Mouse (Mus musculus): Measurements from ENCODE around the gene Paqr5.

Gene Paqr5

DNA sequence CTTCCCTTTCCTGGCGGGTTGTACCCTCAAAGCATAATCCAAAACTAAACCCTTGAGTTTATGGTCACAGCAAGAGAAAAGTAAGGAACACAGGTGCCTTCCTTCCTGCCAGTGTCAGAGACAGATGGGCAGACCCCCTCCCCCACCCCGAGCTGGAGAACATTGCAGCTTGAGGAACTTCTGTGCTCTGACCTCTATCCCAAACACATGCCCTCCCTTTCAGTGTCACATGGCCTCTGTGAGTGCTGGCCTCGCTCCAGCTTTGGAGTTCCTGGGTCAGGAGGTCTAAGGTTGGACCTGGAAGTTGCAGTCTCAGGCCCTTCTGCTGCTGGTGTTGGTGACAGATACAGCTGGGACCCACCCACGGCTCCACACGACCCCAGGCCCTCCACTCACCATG lies 65.9 kb downstream of the Paqr5 start:
- no peak for DNase-seq (ENCODE audit: low spot score in 2 of 2)

DNA sequence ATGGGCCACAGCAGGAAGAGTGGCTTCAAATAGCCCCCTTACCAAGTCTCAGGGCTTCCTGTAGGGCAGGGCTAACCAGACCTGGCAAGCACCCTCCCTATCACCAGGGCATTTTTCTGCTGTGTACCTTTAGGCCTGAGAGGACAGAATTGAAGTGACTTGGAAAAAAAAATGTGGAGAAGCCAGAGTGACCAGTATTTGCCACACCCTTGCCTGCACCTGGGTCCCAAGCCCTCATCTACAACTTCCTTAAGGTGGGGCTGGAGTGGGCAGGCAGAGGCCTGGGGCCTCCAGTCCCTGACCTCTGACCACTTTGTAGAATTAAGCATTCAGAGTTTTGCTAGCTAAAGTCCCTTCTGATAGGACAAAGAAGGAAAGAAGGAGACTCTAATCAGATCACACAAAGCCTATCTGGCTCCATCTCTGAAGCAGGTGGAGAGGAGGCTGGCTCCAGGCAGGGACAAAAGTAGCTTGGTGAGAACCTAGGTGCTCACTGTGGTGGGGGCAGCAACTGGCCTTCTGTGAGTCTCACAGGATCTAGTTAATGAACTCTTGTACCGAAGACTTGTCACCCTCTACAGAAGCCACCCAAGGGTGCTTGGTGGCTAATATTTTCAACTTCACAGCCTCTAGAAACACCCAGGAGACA lies 66.6 kb downstream of the Paqr5 start:
- DNase-seq (ENCODE audit: low spot score in 2 of 2), result peak in 1 of 2 experiments; percentile 39

DNA sequence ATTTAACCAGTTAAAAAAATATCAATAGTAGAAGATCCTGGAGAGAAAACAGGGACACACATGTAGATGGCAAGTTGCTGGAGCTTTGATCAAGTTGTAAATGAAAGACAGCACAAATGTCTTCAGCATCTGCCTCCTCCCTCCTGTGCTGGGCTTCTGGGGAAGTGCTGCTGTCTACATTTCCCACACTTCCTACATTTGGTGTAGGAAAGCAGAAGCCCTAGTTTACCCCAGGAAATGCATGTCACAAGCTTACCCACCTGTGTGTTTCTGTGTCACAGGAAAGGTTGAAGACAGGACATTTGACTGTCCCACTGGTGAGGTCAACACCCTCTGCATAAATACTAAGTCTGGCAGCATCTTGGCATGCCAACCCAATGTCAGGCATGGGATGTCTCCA lies 71.9 kb downstream of the Paqr5 start:
- DNase-seq (ENCODE audit: low spot score in 2 of 2), result no peak

DNA sequence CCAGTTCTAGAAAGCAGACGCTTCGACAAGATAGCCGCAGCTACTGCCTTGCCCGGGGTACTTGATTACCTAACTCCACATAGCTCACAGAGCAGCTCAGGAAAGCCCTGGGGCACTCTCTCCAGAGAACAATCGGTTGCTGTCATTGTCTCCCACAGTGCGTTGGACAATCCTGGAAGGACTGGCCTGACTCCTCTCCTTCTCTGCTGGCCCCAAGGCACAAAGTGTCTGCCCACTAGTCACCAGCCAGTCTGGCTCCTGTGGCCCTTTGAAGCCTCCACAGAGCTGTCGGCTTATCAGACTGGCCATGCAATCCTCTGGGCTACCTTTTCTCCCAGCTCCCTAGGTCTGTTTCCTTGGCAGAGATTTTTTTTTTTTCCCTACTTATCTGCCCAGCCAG lies 74.4 kb downstream of the Paqr5 start:
- DNase-seq (ENCODE audit: low spot score in 2 of 2), result no peak

DNA sequence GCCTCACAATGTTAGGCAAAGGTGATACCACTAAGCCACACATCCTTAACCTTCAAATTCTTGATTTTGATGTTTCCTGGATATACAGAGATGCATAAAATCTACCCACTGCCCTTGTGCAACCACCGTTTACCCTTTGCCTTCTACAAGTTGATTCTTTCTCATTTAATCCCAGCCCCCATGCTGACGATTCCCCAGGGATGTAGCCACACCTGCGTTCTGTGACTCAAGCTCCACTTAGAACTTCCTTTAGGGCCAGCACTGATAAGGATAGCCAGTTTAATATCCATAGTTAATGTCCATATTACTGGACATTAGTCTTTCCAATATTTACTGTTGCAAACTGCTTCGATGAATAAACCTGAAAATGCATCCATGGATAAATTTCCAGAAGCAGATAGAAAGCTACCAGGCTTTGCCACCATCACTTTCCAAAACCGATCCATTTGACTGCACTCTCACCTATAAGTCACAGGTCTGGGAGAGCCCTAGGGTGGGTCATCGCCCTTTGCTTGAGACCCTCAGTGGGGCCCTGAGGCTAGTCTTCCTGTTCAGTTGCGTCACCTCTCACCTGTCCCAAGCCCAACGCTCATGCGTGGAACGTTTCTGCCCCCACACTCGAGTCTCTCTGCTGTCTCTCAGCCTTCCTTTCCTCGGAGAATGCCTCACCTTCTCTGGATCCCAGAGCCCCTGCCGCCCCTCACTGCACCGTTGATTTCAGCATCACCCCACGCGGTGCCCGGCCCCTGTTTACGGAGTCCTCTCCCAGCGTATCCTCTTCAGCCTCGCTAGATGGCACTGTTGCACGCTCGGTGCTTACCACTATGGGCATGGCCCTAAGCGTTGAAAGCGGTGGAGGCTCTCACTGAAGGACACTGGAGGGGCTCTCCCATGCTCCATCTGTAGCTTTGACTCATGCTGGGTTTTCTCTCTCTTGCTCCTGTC lies 79.0 kb downstream of the Paqr5 start:
- DNase-seq (ENCODE audit: low spot score in 2 of 2), result peak; percentile 69 to 70

DNA sequence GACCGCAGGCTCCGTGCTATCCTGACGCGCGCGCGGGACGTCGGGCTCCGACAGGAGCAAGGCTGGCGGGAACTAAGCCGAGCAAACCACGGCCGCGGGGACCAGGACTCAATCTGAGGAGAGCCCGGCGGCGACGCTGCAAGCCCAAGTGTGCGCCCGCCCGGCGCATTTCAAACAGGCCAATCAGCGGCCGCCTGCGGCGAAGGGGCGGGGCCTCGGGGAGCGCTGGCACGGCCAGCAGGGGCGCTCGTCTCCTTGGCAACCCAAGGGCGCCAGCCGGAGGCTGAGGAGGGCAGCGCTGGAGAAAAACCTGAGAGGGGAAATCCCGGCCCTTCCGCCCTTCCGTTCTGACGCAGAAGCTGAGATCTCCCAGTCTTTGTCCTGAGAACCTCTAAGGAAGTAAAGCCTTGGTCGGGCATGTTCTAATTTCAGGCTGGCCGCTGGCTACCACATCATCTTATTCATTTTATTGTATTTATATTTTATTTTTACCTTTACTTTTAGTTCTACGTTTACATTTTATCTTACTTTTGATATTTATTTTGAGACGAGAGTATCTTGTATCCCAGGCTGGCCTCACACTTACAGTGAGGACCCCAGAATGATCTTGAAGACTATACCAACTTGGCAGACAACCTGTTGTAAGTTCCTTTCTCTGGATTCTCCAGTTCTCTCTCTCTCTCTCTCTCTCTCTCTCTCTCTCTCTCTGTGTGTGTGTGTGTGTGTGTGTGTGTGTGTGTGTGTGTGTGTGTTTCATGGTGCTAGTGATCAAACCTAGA lies 79.8 kb downstream of the Paqr5 start, which contains the start of gene Kif23:
TSS of gene Kif23 (minus strand) at position 152 of the 779 bp plus-strand sequence.
- peak; percentile 95 to 96 for DNase-seq (ENCODE audit: low spot score in 2 of 2)

DNA sequence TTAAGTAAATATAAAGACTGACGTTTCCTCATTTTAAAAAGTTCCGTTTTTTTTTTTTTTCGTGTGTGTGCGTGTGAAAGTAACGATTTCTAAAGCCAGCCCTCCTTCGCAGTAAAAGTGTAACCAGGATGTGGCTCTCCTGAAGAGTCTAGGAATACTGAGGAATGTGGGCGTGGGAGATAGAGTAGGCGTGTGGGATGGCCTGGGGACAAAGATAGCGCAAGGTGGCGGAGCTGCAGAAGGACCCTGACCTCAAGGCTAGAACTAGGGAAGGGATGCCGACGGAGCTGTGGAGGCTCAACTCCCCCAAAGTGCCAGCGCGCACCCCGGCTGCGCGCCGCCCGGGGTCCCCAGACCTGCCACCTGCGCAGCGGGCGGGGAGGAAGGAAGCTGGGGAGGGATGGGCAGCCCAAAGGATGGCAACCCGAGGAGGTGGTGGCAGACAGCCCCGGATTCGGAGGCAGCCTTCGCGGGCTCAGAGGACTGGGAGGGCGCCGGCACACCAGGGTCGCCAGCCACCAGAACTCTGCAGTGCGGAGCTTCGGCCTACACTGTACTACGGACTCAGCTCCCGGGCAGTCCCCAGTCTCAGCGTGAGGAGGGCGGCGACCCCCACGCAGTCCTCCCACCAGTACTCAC lies 80.6 kb downstream of the Paqr5 start:
- peak in 1 of 2 experiments; percentile 40 for DNase-seq (ENCODE audit: low spot score in 2 of 2)

DNA sequence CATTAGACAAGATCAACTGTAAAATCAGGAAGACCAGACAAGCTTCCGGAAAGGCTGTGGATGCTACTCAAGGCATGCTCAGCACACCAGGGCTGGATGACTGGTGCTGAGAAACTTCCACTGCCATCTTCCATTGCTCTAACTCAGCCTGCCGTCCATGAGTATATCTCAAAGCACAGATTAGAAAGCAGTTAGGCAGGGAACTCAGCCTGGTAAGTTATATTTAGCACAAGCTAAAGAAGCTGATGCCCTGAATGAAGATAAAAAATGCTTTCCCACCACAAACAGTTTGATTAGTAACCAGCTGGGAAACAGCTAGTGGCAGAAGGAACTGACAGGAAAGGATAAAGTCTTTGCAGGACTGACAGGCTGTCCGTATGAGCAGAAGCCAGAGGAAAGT lies 85.6 kb downstream of the Paqr5 start:
- DNase-seq (ENCODE audit: low spot score in 2 of 2), result no peak

DNA sequence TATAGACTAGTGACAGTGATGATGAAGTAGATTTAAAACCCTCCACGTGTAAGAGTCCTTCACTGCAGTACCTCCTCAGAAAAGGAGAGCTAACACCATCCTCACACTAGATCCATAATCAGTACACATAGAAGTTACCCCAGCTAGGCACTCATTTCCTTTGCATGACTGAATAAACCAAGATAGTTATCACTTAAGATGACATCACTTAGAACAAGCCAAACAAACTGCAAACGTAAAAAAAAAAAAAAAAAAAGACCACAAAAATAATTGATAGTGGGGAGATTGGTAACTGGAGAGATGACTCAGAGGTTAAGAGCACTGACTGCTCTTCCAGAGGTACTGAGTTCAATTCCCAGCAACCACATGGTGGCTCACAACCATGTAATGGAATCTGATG lies 93.3 kb downstream of the Paqr5 start:
- no peak for DNase-seq (ENCODE audit: low spot score in 2 of 2)

DNA sequence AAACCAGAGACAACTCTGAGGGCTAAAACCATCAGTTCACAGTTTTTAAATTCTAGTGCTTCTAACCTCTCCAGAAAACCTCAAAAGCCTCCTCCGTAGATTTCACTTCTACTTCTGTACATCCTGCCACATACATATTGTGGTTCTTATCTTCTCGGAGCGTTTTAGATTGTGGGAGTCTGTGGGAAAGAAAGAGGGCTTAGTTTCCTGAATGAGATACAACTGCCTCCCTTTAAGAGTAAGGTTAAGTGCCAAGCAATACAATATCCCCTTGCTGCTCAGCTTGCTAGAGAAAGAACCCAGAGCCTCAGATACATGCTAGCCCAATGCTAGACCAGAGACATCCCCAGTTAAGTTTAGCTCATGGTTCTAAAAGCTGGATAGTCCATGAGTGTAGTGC lies 94.6 kb downstream of the Paqr5 start:
- DNase-seq (ENCODE audit: low spot score in 2 of 2), result no peak

DNA sequence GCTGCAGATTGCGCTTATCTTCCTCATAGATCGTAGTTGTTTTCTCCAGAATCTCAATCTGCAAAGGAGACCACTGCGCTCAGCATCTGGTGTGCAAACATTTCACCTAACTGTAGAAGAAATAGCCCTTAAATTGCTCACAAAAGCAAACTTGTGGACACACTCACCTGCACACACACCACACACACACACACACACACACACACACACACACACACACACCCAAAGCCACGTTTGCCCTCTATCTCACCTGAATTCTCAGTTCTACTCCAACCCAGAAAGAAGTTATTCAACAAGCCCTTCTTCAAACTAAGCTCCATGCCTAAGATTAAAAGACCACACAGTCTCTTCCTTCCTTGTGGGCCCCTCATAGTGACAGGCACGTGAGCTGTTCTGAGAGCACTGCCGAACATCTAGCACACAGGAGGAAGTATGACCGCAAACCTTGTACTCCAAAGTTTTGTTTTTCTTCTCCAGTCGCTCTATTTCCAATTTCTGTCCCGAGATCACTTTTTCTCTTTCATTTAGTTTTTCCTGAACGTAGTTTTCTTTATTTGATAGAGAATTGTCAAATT lies 101.5 kb downstream of the Paqr5 start:
- DNase-seq (ENCODE audit: low spot score in 2 of 2), result no peak

DNA sequence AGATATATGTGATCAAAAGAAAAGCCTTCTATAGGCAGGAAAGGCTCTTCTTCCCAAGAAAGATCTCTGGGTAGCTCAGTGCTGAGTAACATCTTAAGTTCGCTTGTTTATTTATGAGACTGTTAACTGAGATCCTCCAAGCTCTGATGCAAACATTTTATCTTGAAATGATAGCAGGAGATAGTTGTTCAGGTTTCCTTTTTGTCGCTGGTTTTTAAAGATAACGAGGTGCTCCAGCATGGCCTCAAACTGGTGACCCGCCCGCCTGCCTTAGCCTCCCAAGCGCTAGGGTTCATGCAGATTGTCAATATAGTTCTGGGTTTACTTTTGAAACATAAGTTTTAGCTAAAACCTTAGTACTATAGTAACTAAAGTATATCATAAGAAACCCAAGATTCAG lies 106.3 kb downstream of the Paqr5 start:
- DNase-seq (ENCODE audit: low spot score in 2 of 2), result no peak

DNA sequence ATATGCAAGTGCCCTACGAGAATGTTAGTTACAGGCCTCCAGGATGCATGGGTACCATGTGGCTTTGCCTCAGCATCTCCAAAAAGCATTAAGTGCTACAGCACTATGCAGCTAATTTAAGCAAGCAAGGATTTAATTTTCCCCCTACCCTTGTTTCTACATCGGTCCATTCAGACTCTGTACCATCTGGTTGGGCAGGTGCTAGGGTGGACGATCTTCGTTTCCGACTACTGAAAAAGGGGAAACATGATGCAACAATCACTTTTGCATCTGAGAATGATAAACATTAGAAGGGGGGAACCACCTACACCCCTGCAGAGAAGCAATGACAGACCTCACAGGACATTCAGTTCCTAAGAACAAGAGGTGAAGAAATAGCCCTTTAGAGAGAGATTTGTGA lies 107.2 kb downstream of the Paqr5 start:
- DNase-seq (ENCODE audit: low spot score in 2 of 2), result no peak

DNA sequence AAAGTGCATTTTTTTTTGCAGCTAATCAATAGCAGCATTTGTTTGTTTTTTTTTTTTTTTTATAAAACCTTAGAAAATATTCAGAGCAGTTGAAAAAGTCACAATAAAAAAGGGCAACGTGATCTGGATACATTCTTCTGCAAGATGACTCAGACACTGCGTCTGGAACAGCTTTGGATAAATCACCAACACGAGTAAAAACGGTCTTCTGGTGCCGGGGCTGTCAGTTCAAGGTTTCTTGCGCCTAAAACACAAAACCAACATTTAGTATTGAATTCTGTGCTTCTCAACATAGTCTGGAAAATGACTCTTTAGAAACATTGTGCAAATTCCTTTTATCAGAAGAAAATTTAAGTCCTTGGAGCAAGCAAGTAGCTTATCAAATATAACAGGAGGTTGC lies 109.2 kb downstream of the Paqr5 start:
- DNase-seq (ENCODE audit: low spot score in 2 of 2), result no peak

DNA sequence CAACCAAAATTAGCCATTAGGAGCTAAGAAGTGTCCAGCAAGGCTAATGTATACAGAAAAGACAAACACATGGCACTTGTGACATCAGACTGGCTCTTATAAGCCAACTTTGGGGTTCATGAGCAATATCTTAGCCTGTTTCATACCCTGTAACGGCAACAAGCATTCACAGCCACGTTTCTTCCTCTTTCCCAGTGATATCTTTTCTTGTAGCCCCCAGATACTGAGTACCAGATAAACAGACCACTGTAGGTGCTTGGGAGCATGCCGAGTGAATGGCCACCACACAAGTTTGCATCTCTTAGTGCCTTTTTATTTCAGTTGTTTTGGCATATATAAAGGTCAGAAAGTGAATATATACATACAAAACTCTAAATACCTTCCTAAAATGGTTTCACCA lies 109.7 kb downstream of the Paqr5 start:
- DNase-seq (ENCODE audit: low spot score in 2 of 2), result no peak

DNA sequence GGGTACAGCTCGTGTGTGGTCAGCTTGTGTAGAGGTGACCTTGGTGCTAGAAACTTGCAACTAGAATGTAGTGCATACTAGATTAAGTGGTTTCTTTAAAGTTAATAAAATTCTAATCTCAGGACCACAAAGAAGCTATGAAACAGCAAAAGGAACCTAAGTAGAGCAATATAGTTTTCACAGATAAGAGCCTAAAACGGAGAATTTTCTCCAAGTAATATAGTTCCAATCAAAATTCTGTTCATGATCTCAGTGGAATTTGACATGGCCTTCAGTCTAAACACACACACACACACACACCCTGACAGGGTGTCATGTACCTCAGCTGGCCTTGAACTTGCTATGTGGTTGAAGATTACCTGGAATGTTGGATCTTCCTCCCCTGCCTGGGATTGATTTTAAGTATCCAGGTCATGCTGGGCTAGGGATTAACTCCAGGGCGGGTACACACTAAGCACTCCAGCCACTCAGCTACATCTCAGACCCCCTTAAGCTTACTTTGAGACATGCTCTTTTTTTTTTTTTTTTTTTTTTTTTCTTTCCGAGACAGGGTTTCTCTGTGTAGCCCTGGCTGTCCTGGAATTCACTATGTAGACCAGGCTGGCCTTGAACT lies 111.2 kb downstream of the Paqr5 start:
- DNase-seq (ENCODE audit: low spot score in 2 of 2), result no peak

DNA sequence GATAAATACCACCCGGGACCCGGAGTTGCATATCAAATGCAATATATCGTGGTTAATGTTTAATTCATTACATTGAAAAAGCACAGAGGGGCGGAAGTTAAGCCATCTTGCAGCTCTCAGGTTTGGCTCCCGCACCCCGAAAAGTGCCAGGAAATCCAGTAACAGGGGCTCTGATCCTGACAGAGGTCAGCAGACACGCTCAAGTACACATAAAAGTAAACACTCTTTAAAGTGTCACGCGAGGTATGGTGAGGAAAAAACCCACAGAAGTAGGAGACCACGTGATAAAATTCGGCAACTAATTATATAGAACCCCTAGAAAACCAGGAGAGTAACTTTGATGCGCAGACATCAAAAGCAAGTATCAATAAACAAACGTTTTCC lies 111.7 kb downstream of the Paqr5 start:
- DNase-seq (ENCODE audit: low spot score in 2 of 2), result no peak

DNA sequence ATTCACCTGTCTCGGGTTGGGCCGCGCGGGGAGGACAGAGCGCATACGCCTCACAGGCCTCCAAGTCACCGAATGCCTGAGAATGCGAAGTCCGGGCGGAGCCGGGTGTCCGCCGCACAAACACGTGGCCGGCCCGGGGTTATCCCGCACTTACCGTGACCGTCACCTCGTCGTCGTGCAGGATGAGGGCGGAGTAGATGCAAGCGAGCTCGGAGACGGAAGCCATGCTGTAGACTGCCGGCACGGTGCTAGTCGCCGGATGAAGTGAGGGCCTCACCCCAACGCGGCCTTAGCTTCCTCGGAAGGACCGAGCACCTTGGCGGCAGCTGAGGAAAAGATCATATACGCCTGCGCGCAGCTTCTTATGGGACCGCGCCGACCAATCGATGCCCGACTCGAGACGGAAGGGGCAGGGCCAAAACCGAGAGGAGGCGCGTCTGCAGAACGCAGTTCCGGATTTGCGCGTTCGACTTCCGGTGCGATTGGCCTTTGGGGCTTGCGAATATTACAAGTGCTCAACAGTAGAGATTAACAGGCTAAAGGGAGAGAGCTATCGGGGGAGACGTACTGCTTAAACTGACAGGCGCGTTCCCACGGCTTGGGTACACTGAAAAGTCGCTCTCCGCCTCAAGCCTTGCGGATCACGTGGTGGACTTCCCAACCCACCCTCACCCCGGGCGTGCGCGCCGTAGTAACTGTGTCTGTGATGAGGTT lies 112.3 kb downstream of the Paqr5 start, which contains the start of gene Rplp1:
TSS of gene Rplp1 (minus strand) at position 340 of the 714 bp plus-strand sequence.
- peak; percentile 95 to 96 for DNase-seq (ENCODE audit: low spot score in 2 of 2)

DNA sequence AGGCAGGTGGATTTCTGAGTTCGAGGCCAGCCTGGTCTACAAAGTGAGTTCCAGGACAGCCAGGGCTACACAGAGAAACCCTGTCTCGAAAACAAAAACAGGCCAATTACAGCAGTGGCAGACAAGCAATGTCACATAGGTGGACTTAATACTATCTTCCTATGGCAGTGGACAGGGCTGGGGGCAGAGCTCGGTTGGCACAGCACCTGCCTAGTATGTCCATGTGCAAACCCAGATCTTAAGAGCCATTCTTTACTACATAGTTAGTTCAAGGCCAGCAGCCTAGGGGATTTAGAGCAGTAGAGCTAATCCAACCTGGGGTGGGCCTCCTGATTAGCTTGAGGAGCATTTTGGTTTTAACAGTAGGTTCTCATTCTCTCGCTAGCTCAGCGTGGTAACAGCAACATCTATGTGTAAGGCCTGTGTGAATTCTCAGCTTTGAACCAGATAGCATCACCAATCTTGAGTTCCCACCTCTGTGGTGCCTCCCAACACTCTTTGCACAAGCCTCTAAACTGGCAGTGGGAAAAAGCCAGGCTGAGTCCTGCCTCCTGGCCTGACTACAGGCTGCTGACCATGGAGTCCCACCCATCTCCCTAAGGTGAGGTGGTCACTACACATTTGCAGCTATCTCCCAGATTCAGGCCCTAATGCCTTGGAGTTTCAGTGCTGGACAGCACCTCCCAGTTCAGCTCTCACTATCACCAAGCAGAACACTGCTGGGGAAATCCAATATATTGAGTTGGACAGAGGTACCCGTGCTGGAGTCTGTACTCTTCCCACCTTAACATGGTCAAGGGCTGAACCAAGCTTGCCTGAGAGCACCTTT lies 115.1 kb downstream of the Paqr5 start:
- DNase-seq (ENCODE audit: low spot score in 2 of 2), result no peak
